Mouse (Mus musculus) embryo, embryonic 10.5 days (tissue): ENCODE data around the gene Higd1b.
A peak's percentile ranks its signal among the peaks of the same experiment; 100 is the strongest.

Experiments used
- DNase-seq: peaks from one replicate; pipeline ENCODE4 v3.0.0-alpha.2; 2015; ENCODE audit warnings: low spot score

Gene Higd1b

DNA sequence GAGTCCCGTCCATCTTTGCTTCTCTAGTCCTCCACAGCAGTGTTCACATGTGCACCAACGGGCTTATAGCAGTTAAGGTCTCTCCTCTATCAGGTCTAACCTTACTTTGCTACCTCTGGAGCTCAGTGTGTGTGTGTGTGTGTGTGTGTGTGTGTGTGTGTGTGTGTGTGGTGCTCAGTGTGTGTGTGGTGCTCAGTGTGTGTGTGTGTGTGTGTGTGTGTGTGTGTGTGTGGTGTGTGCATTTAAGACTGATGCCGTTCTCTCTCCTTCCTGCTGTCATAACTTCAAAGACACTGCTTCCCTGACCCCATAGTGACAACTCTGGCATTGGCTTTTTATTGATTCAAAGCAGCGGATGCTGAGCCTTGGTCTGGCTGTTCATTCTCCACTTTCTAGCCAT lies at the start of gene Higd1b:
TSS of gene Higd1b (plus strand) at position 301 of the 400 bp plus-strand sequence.
- no peak for DNase-seq

DNA sequence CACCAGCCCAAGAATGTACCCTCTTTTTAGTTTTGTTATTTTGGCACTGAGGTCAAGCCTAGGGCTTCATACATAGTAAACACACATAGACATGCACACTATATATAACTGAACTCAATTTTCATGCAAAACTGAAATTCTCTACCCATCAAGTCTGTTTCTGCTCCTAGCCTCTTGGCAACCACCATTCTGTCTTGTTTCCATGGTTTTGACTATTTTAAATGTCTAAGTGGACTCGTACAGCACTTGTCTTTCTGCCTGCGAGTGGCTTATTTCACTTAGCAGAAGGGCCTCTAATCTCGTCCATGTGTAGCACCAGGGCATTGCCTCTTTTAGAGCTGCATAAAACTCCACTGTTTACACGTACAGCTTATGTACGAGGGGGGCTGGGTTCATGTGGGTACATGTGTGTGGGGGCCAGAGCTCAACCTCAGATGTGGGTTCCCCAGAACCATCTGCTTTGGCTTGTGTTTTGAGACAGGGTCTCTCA lies 47.9 kb upstream of the Higd1b start:
- DNase-seq, result no peak

DNA sequence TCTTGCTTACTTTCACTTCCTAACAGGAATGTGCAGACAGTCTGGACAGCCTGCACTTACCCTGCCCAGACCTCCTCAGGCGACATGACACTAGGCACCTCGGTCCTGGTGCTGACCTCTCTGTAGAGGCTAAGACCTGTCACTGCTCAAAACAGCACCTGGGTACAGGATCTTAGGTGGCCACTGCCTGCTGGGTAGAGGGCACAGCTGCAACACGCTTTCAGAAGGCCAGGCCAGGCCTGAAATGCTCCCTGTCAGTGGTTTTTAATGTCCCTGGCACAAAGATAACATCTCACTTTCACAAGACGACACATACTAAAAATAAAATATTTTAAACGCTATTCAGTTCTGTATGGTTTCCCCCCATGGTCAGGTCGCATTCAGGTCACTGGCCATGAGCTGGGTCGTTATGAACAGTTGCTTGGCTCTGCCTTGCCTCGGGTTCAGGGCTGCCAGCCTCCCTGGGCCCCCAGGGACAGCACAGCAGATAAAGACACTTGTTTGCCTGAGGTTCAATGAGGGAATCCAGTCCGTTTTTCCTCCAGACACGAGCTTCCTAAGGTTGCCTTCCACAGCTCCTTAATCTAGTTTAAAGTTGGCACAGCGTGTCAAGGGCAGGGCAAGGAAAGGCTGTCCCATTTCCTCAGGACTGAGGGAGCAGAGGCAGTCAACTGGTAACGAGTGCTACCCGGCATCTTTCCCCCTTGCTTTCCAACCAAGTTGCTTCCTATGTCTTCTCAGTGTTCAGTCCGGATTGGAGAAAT lies 43.8 kb upstream of the Higd1b start:
- no peak for DNase-seq

DNA sequence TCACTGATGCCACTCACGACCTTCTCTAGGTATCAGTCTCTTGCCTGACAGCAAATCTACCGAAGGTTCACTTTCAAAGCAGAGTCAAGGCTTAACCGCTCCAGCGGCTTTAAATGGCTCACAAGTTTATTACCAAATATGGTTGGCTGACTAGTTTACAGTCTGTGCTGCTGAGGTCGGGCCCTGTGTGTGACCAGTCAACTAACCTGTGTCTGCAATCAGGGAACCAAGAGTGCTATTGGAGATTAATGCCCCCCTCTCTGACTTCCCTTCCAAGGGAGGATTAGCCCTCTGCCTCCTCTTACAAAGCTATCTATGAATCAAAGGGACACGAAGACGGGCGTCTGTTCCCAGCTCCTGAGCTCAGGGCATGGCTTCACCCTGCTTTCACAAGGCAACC lies 41.5 kb upstream of the Higd1b start:
- no peak for DNase-seq

DNA sequence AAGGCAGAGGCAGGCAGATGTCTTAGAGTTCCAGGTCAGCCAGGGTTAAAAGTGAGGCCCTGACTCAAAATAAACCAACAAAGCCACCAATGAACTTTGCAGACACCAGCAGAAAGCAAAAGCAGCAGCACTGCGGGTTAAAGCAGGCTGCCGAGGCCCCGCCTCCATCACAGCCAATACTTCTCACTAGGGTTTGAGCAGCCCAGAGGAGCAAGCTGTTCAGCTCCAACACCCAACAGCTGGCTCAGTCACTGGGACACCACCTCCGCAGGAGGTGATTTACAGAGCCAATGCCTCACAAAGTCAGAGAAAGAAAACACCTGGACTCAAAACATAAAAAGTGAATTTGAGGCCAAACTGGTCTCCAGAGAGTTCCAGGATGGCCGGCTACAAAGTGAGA lies 32.2 kb upstream of the Higd1b start:
- no peak for DNase-seq

DNA sequence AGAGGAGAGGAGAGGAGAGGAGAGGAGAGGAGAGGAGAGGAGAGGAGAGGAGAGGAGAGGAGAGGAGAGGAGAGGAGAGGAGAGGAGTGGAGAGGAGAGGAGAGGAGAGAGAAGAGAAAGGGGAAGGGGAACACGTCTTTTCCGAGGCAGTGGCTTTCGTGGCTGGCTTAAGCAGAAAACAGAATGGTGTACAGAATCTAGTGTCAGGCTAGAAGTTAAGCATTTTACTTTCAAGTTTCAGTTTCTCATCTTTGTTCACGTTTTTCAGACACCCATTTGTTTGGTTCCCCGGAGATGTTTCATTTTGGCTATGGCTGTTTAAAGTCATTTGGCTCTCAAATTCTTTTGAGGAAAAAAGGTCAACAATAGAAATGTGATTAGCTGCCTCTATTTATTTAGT lies 27.4 kb upstream of the Higd1b start:
- DNase-seq, result no peak

DNA sequence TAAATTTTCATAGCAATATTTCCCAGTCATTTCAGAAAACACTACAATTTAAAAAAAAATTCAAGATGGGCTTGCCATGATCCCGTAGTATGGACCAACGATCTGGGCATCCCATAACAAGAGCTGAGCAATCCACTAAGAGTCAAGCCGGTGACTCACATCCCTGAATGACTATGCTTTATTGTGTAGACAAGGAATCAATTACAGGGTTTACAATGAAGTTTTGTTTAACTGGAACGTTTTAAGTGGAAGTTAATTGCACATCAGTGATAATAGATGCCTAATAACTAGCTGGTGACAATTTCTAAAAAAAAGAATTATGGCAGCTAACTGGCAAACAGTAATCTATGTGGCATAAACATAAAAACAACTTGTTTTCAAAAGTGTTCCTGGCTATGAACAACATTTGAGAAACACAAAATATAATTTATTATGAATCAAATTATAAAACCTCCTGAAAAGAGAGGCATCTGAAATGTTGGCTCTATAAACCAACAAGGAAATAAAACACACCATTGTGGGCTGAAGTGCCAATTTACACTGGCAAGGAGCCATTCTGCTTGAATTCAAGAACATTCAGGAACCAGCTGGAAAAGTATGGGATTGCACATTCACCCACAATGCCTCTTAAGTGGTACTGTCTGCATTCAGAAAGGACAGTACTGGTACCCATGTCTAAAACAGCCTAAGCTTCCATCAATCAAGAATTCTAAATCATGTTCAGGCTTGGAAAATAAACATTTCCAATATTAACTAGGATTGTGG lies 24.7 kb upstream of the Higd1b start:
- DNase-seq, result no peak

DNA sequence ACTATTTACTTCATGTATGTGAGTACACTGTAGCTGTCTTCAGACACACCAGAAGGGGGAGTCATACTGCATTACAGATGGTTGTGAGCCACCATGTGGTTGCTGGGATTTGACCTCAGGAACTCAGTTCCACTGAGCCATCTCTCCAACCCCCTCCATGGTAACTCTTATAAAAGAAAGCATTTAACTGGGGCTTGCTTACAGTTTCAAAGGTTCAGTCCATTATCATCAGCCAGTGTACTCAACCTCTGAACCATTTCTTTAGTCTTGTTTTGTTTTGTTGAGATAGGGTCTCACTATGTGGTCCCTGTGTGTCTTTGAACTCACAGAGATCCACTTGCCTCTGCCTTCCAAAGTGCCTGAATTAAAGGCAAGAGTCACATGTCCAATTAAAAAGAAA lies 20.8 kb upstream of the Higd1b start:
- no peak for DNase-seq

DNA sequence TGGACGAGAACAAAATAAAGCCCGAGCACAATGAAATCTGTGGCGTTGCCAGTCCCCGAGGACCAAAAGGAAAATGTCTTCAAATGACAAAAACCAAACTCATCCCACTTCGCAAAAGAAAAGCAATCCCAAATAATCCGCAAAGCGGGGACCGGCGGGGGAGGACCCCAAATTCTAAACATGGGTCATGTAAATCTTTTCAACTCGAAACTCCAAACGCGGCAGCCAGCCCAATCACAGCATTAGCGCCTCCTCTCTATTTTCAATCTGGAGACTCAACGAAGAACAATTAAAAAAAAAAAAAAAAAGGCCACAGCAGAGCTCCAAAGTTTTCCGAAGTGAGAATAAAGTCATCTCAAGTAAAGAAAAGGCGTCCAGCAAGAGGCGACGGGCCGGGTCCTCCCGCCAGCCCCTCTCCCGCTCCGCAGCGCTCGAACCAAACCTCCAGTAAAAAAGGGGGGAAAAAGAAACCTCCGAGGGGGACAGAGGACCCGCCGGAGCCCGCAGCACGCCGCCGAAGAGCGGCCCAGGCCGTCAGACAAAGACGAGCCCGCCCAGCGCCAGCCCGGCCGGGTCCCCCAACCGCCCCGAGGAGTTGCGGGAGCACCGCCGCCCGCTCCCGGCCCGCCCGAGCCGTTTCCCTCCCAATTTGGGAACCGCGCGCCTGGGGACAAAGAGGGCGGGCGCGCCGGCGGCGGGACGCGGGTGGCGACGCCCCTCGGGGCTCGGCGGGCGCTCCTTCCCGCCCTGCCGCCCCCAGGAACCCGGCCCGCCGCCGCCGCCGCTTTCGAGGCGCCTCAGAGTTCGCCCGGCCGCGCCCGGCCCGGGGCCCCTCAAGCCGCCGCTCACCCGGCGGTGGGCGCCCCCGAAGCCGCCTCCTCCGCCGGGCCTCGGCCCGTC lies 17.3 kb upstream of the Higd1b start:
- peak; percentile 54 for DNase-seq

DNA sequence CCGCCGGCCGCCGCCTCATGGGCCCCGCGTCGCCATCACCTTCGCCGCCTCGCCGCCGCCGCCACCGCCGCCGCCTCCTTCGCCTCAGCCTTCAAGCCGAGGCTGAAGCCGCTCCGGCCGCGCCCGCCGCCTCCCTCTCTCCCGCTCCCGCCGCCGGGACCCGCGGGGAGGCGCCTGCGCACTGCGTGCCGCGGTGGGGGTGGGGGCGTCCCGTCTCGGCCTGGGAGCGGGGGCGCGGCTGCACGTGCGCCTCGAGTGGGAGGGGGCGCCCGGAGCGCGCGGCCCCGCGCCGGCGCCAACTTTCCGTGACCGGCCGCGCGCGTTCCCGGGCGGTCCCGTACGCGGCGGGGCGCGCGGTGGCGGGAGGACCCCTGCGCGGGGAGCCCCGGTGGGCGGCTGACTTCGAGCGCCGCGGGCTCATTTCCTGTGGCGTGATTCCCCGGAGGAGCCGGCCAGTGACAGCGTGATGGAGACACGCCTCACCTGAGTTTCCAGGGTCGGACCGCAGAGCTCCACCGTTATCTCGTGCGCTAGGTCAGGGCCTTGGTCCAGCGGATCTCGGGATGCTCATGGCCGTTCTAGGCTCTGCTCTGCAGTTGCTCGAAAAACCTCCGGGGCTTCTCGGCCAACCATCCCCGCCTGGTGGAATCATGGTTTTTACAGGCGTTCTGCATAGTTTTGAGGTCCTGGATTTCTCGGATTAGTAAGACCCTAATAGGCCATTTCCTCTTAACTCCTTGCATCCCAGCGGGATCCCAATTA lies 16.4 kb upstream of the Higd1b start, which contains the start of gene Gjc1:
TSS of gene Gjc1 (minus strand) at position 680 of the 762 bp plus-strand sequence.
- DNase-seq, result peak; percentile 85

DNA sequence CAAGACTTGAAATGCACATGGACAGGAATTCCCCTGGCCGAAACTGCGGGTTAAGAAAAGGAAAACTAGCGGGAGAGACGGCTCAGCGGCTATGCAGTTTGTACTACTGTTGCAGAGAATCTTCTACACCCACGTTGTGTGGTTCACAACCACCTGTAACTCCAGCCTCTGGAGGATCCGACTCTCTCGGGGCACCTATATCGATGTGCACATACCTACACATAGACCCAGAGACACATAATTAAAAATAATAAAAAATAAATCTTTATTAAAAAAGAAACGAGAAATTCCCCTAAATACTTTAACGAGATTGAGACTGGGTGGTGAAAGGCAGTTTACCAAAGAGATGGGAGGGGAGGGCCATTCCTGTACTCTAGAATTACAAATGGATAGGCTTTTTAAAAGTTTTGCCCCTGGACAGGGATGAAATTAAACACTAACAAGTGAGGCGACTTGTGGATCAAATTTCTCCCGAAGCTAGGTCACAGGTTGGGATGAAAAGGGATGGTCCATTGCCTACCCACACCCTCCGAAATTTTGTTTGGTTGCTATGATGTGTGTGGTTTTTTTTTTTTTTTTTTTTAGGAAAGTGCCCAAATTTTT lies 15.8 kb upstream of the Higd1b start:
- DNase-seq, result peak; percentile 23

DNA sequence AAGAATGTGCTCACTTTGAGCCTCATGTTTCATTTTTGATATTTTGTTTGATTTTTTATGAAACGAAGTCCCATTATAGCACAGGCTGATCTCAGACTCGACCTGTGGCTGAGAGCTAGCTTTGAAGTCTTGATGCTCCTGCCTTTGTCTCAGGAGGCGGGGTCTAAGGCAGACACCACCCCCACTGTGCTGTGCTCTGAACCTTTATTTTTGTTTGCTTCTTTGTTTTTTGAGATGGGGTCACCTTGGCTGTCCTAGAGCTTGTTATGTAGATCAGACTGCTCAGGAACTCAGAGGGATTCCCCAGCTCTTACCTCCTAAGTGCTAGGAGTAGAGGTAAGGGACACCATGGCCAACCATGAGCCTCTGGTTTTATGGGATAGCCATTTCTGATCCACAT lies 15.2 kb upstream of the Higd1b start:
- DNase-seq, result peak; percentile 27

DNA sequence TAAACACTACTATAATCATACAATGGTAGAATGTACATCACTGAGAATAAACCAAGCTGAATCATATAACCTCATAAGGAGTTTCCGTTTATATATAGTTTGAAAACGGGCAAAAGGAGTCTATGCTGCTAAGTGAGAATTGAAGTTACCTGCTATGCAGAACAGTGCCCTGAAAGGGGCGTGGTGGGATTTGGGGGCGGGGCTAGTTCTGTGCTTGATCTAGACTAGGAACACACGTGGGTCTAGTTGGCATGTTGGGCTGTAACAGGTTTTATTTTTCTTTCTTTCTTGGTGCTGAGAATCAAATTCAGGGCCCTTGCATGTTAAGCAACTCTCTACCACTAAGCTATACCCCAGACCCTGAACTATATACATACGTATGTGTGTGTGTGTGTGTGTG lies 14.4 kb upstream of the Higd1b start:
- peak; percentile 29 for DNase-seq

DNA sequence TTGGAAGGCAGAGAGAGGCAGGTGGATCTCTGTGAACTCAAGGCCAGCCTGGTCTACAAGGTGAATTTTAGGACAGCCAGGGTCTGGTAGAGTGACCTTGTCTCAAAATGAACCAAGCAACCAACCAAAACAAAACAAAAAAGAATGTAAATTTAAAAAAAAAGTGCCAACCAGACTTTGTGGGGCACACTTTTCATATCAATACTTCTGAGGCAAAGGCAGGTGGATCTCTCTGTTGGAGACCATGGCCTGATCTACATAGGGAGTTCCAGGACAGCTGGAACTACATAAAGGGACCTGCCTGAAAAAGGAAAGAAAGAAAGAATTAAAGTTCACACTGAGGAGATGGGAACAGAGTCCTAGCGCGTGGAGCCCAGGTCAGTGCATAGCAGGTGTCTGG lies 9.2 kb upstream of the Higd1b start:
- no peak for DNase-seq

DNA sequence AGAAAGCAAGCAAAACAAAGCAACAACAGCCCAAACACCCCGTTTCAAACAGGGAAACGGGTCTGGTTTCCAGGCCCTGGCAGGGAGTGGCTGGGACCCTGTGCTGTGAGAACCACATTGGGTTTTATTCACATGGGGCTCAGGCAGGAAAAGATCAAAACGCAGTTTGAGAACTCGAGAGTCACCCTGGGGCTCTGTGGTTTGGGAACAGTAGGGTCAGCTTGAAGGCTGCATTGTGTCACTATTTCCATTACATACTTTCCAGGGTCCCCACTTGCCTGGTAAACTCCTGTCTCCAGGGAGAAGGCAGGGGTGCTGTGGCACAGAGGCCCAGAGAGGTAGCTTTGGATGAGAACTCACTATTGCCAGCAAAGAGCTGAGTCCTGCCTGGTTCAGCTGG lies 8.6 kb upstream of the Higd1b start:
- no peak for DNase-seq

DNA sequence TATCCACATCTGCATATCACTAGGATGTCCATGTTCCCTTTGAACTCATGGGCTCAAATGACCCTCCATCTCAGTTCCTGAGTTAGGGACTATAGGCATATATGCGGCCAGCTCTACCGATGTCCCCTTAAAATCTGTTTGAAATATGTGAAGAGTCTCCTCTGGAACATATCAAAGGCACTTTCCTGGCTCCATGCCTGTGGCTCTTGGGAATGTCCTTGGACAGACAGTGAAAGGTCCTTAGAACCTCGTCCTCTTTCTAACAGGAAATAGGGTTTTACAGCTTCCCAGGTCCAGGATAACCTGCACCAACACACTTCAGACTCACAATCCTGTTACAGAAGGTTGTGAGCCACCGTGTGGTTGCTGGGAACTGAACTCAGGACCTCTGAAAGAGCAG lies 5.4 kb upstream of the Higd1b start:
- DNase-seq, result no peak

DNA sequence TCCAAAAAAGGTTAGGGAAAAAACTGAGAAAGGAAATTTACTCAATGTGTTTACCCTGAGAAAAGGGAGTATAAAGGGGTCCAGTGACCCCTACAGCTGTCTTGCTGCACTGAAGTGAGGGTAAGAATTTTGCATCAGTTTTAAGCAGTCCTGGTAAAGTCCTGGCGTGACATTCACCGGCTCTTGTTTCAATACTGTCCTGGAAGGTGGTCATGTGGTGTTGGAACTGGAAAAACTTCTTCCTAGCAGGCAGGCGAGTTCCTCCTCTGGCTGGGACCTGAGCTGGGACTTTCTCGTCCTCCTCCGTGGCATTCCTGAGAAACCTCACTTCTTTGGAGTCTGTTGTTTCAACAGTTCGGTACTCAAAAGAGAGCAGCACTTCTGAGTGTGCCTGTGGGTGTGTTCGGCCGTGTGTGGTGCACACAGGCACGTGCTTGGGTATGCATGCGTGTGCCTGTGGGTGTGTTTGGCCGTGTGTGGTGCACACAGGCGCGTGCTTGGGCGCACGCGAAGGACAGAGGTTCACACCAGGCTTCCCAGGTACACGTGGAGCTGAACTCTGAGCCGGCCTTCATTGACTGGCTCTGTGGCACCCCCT lies 2.9 kb upstream of the Higd1b start:
- DNase-seq, result no peak

DNA sequence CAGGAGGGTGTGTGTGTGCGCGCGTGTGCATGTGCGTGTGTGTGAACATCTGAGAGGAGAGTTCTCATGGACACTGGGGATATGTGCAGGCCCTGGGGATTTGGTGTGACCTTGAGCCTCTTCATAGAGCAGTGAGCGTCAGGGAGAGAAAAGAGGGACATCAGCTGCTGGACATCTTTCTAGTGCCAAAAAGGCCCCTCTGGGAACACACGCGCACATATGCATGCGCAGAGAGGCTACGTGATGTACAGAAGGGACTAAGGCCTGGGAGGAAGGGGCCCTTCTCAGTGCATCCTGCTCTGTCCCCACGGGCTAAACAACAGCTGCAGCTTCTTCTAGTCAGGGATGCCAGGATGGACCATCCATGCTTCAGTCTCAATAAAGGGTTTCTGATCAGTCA lies 1.4 kb upstream of the Higd1b start:
- no peak for DNase-seq

DNA sequence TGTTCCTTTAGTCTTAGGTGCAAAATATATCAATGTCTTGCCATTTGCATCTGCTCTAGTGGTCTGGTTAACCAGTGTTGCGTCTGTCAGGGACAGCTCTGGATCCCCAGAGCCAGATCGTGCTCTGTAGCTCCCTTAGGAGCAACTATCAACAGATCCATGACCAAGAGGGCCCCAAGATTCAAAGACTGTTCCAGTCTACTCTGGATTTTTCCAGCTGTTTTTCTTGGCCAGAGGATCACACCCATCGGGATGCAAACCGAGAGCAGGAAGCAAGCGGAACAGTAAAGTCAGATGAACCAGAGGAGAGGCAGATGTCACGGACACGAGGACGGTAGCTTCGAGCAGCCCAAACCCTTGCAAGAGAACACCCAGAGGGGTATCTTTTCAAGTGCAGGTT lies 497 bp downstream of the Higd1b start:
- DNase-seq, result no peak

DNA sequence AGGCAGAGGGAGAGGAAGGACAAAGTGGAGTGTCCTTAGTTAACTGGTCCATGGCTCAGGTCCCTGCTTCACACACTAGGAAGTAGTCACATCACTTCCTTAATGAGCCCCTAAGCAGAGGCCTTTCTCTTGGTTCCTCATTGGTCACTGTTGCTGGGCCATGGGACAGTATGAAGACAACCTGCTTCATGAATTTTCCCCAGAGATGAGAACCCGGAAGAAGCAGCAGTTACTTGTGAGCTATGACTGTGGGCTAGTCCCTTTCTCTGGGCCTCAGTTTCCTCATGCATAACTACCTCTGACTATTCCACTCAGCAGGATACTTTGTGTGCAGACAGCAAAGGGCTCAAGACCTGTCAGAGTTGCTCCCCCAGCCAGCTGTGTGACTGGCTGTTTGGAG lies 1.7 kb downstream of the Higd1b start:
- DNase-seq, result no peak

DNA sequence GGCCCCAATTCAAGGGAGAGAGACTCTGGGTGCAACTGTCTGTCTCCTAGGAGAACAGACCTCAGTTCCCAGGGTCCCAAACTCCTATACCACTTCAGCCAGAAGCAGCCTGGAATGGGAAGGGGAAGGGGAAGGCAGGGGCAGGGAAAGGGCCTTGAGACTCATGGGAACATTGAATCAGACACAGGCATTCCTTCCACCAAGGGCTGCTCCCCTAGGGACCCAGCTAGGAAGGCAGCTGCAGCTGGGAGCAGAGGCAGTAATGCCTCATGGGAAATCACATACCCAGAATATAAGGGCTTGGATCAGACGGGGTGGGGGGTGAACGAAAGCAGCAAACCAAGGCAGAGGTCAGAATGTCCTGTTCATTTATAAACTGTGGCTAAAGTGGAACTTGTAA lies 2.5 kb downstream of the Higd1b start:
- no peak for DNase-seq
